Mouse (Mus musculus) neural tube, embryonic 13.5 days (tissue): ENCODE data around the gene Pold2. TPM values are rescaled to one million over a fixed set of nuclear protein-coding genes. Genes with fewer than 3 reads are reported as not detected.

Source experiments
- ATAC-seq: fragments of 200-750 bp; cut with Nextera tagmentation; 2 replicates; pipeline ENCODE4 v1.8.0; 2017; ENCODE audit warnings: low read depth, mild to moderate bottlenecking, moderate TSS enrichment, moderate library complexity
- H3K27ac ChIP-seq: fragments of 300-500 bp; sonication (generic); replicated peaks from 2 replicates; pipeline ENCODE4 v1.5.1; 2015; ENCODE audit warnings: moderate library complexity, mild to moderate bottlenecking, inconsistent platforms
- H3K27me3 ChIP-seq: fragments of 300-500 bp; sonication (generic); 2 replicates; pipeline ENCODE4 v1.6.1; 2015; ENCODE audit warnings: mild to moderate bottlenecking, inconsistent platforms
- H3K36me3 ChIP-seq: fragments of 300-500 bp; sonication (generic); 2 replicates; pipeline ENCODE4 v1.6.1; 2015; ENCODE audit warnings: mild to moderate bottlenecking, inconsistent platforms
- H3K4me1 ChIP-seq: fragments of 300-500 bp; sonication (generic); replicated peaks from 2 replicates; pipeline ENCODE4 v1.6.1; 2015; ENCODE audit warnings: inconsistent platforms
- H3K4me2 ChIP-seq: fragments of 300-500 bp; sonication (generic); 2 replicates; pipeline ENCODE4 v1.6.1; 2015; ENCODE audit warnings: inconsistent platforms, mild to moderate bottlenecking, moderate library complexity
- H3K4me3 ChIP-seq: fragments of 300-500 bp; sonication (generic); 2 replicates; pipeline ENCODE4 v1.5.1; 2015; ENCODE audit warnings: mild to moderate bottlenecking, inconsistent platforms
- H3K9ac ChIP-seq: fragments of 300-500 bp; sonication (generic); 2 replicates; pipeline ENCODE4 v1.6.1; 2015; ENCODE audit warnings: moderate library complexity, mild to moderate bottlenecking, inconsistent platforms
- H3K9me3 ChIP-seq: fragments of 300-500 bp; sonication (generic); 2 replicates; pipeline ENCODE4 v1.6.1; 2016; ENCODE audit warnings: inconsistent platforms
- WGBS: fragments of 180-500 bp; shearing (Covaris S2); methylation state at CpG from one replicate; pipeline ENCODE4 v1.1.7; 2015; 5-methylcytosine and 5-hydroxymethylcytosine counted together
- polyA plus RNA-seq: library from polyadenylated mRNA; unstranded; fragments of >200 nt; fragmentation: Nextera tagmentation; extraction: Ambion mirVana; gene quantifications from 2 replicates; pipeline ENCODE4 v1.2.1, GENCODE M21; 2015

Pold2 gene
- polyA plus RNA-seq, 1 experiment from 2014 or later, result 59.0 TPM

GRCm38 (mm10) chr11:5834506-5834905 is 43.6 kb downstream of the Pold2 start:
- H3K27ac ChIP-seq, result no peak overlapping the region
- no peak overlapping the region for H3K4me3 ChIP-seq
- no peaks in the 10 kb centered on the region for H3K27me3 ChIP-seq
- no peak overlapping the region for H3K9ac ChIP-seq
- no peak for ATAC-seq
- no peaks in the 10 kb centered on the region for H3K9me3 ChIP-seq
- peaks cover 31% of the 10 kb centered on the region for H3K36me3 ChIP-seq
- 84% methylated on average over 9 of the region's 9 CpGs for WGBS
- H3K4me1 ChIP-seq, result peaks cover 13% of the 10 kb centered on the region
- no peak overlapping the region for H3K4me2 ChIP-seq

GRCm38 (mm10) chr11:5829327-5829726 is 48.8 kb downstream of the Pold2 start:
- ATAC-seq, result no peak
- Histone ChIP-seq H3K36me3 (peaks cover 48% of the 10 kb centered on the region), H3K4me3 (no peak overlapping the region), H3K9ac (no peak overlapping the region), H3K9me3 (no peaks in the 10 kb centered on the region), H3K27me3 (no peaks in the 10 kb centered on the region), H3K4me2 (no peak overlapping the region), H3K4me1 (no peaks in the 10 kb centered on the region), H3K27ac (no peak overlapping the region)
- 95% methylated on average over 12 of the region's 12 CpGs for WGBS

- ATAC-seq, result no peak
- WGBS, result 95% methylated on average over 11 of the region's 11 CpGs
Observed at GRCm38 (mm10) chr11:5828509-5829191, 49.4 kb downstream of the Pold2 start.

GRCm38 (mm10) chr11:5827931-5828330 is 50.2 kb downstream of the Pold2 start:
- ATAC-seq, result no peak
- Histone ChIP-seq H3K9me3 (no peaks in the 10 kb centered on the region), H3K9ac (no peak overlapping the region), H3K36me3 (peaks cover 38% of the 10 kb centered on the region), H3K27me3 (no peaks in the 10 kb centered on the region), H3K4me3 (no peak overlapping the region), H3K27ac (no peak overlapping the region), H3K4me1 (no peaks in the 10 kb centered on the region), H3K4me2 (no peak overlapping the region)
- 91% methylated on average over 5 of the region's 5 CpGs for WGBS

More at GRCm38 (mm10) chr11:5828509-5829191, 49.4 kb downstream of the Pold2 start:
- Histone ChIP-seq H3K9ac (no peak overlapping the region), H3K4me3 (no peak overlapping the region), H3K27me3 (no peaks in the 10 kb centered on the region), H3K27ac (no peak overlapping the region), H3K4me1 (no peaks in the 10 kb centered on the region), H3K4me2 (no peak overlapping the region), H3K9me3 (no peaks in the 10 kb centered on the region), H3K36me3 (peaks cover 42% of the 10 kb centered on the region)

GRCm38 (mm10) chr11:5825432-5825831 is 52.7 kb downstream of the Pold2 start:
- Histone ChIP-seq H3K27me3 (no peaks in the 10 kb centered on the region), H3K36me3 (peaks cover 22% of the 10 kb centered on the region), H3K4me1 (no peaks in the 10 kb centered on the region), H3K4me2 (no peak overlapping the region), H3K9me3 (no peaks in the 10 kb centered on the region), H3K4me3 (no peak overlapping the region), H3K9ac (no peak overlapping the region), H3K27ac (no peak overlapping the region)
- ATAC-seq, result no peak

Other genes with a start within 250 kb of the Pold2 start
- gene Mrps24, start 162.6 kb downstream of the Pold2 start, polyA plus RNA-seq, result 180 and 183 TPM in 2 replicates
- gene Urgcp, start 115.9 kb downstream of the Pold2 start, polyA plus RNA-seq, result 26.8 and 29.1 TPM in 2 replicates
- gene Dbnl, start 89.8 kb downstream of the Pold2 start, polyA plus RNA-seq, result 143 and 168 TPM in 2 replicates
- 3.5 and 8.8 TPM in 2 replicates for gene Pgam2, start 74.6 kb downstream of the Pold2 start, polyA plus RNA-seq
- gene Polm, start 40.3 kb downstream of the Pold2 start, polyA plus RNA-seq, result 5.0 and 5.4 TPM in 2 replicates
- gene Aebp1, start 16.3 kb downstream of the Pold2 start, polyA plus RNA-seq, result 23.6 and 24.7 TPM in 2 replicates
- gene Myl7, start 20.5 kb upstream of the Pold2 start, polyA plus RNA-seq, result 1.7 and 3.5 TPM in 2 replicates
- 3.0 and 3.3 TPM in 2 replicates for gene Gck, start 71.8 kb upstream of the Pold2 start, polyA plus RNA-seq
- gene Ykt6, start 77.4 kb upstream of the Pold2 start, polyA plus RNA-seq, result 68.9 and 71.2 TPM in 2 replicates
- gene Camk2b, start 188.1 kb upstream of the Pold2 start, polyA plus RNA-seq, result 55.6 and 55.8 TPM in 2 replicates